Mouse (Mus musculus): ENCODE results near the gene Hist1h2bb. TPM values are rescaled to one million over a fixed set of nuclear protein-coding genes. Genes with fewer than 3 reads are reported as not detected.
A peak's percentile ranks its signal among the peaks of the same experiment; 100 is the strongest.
"Not testable (repeated sequence)": the region's sequence is repeated elsewhere in the genome, so short reads cannot be mapped to it uniquely, and the experiment has no call there.

The Hist1h2bb gene
- polyA plus RNA-seq, 1 experiment: 7.4 TPM

GRCm38 (mm10) chr13:23706771-23707170 is 39.8 kb upstream of the Hist1h2bb start:
- Histone ChIP-seq H3K4me3 (replicated peaks) (no peak overlapping the region), H3K4me1 (peaks cover 38% of the 10 kb centered on the region), H3K27me3 (replicated peaks) (peaks cover 37% of the 10 kb centered on the region), H3K36me3 (replicated peaks; ENCODE audit: low read length) (no peaks in the 10 kb centered on the region), H3K9me3 (no peaks in the 10 kb centered on the region)
- TF ChIP-seq FLI1 (IDR thresholded peaks at IDR 0.05; ENCODE audit: low read length): no peak
- TF ChIP-seq GATA1 (IDR thresholded peaks at IDR 0.05; ENCODE audit: borderline replicate concordance, low read length): no peak

GRCm38 (mm10) chr13:23708041-23708440 is 38.5 kb upstream of the Hist1h2bb start:
- Histone ChIP-seq H3K9me3 (no peaks in the 10 kb centered on the region), H3K27me3 (replicated peaks) (peaks cover 40% of the 10 kb centered on the region), H3K4me1 (peaks cover 38% of the 10 kb centered on the region)

GRCm38 (mm10) chr13:23708654-23709053 is 37.9 kb upstream of the Hist1h2bb start:
- no peak for TF ChIP-seq GATA1 (IDR thresholded peaks at IDR 0.05; ENCODE audit: borderline replicate concordance, low read length)
- TF ChIP-seq FLI1 (IDR thresholded peaks at IDR 0.05; ENCODE audit: low read length): no peak
- peaks cover 38% of the 10 kb centered on the region for H3K4me1 ChIP-seq

More at GRCm38 (mm10) chr13:23708041-23708440, 38.5 kb upstream of the Hist1h2bb start:
- no peak for TF ChIP-seq GATA1 (IDR thresholded peaks at IDR 0.05; ENCODE audit: borderline replicate concordance, low read length)
- no peak for TF ChIP-seq FLI1 (IDR thresholded peaks at IDR 0.05; ENCODE audit: low read length)
- Histone ChIP-seq H3K36me3 (replicated peaks; ENCODE audit: low read length) (no peaks in the 10 kb centered on the region), H3K4me3 (replicated peaks) (no peak overlapping the region)

GRCm38 (mm10) chr13:23709714-23710373 is 36.7 kb upstream of the Hist1h2bb start:
- TF ChIP-seq GATA1 (IDR thresholded peaks at IDR 0.05; ENCODE audit: borderline replicate concordance, low read length) (no peak), FLI1 (IDR thresholded peaks at IDR 0.05; ENCODE audit: low read length) (no peak)
- Histone ChIP-seq H3K4me3 (replicated peaks) (peak overlapping the region; percentile 93), H3K9me3 (no peaks in the 10 kb centered on the region)

More at GRCm38 (mm10) chr13:23708654-23709053, 37.9 kb upstream of the Hist1h2bb start:
- peaks cover 43% of the 10 kb centered on the region for H3K27me3 ChIP-seq (replicated peaks)
- H3K36me3 ChIP-seq (replicated peaks; ENCODE audit: low read length): no peaks in the 10 kb centered on the region
- no peak overlapping the region for H3K4me3 ChIP-seq (replicated peaks)
- no peaks in the 10 kb centered on the region for H3K9me3 ChIP-seq

GRCm38 (mm10) chr13:23710374-23711089 is 36.0 kb upstream of the Hist1h2bb start, which contains the start of gene Hfe:
Gene Hfe (minus strand): TSS chr13:23710854.
- Histone ChIP-seq H3K4me1 (peaks cover 37% of the 10 kb centered on the region), H3K9me3 (no peaks in the 10 kb centered on the region), H3K4me3 (replicated peaks) (peak within 1 kb of the TSS; percentile 93), H3K27me3 (replicated peaks) (peaks cover 48% of the 10 kb centered on the region), H3K36me3 (replicated peaks; ENCODE audit: low read length) (no peaks in the 10 kb centered on the region)
- TF ChIP-seq GATA1 (IDR thresholded peaks at IDR 0.05; ENCODE audit: borderline replicate concordance, low read length) (no peak), FLI1 (IDR thresholded peaks at IDR 0.05; ENCODE audit: low read length) (no peak)

More at GRCm38 (mm10) chr13:23709714-23710373, 36.7 kb upstream of the Hist1h2bb start:
- peaks cover 48% of the 10 kb centered on the region for H3K27me3 ChIP-seq (replicated peaks)
- no peaks in the 10 kb centered on the region for H3K36me3 ChIP-seq (replicated peaks; ENCODE audit: low read length)
- H3K4me1 ChIP-seq: peaks cover 38% of the 10 kb centered on the region

GRCm38 (mm10) chr13:23716261-23717042 is 30.1 kb upstream of the Hist1h2bb start:
- no peaks in the 10 kb centered on the region for H3K36me3 ChIP-seq (replicated peaks; ENCODE audit: low read length)
- H3K9me3 ChIP-seq: no peaks in the 10 kb centered on the region
- TF ChIP-seq FLI1 (IDR thresholded peaks at IDR 0.05; ENCODE audit: low read length) (no peak), GATA1 (IDR thresholded peaks at IDR 0.05; ENCODE audit: borderline replicate concordance, low read length) (no peak)
- H3K4me3 ChIP-seq (replicated peaks): no peak overlapping the region
- peaks cover 26% of the 10 kb centered on the region for H3K4me1 ChIP-seq
- peaks cover 14% of the 10 kb centered on the region for H3K27me3 ChIP-seq (replicated peaks)

- H3K36me3 ChIP-seq (replicated peaks; ENCODE audit: low read length): no peaks in the 10 kb centered on the region
- H3K9me3 ChIP-seq: no peaks in the 10 kb centered on the region
- TF ChIP-seq GATA1 (IDR thresholded peaks at IDR 0.05; ENCODE audit: borderline replicate concordance, low read length) (no peak), FLI1 (IDR thresholded peaks at IDR 0.05; ENCODE audit: low read length) (no peak)
- peaks cover 22% of the 10 kb centered on the region for H3K4me1 ChIP-seq
- H3K27me3 ChIP-seq (replicated peaks): peaks cover 8% of the 10 kb centered on the region
- no peak overlapping the region for H3K4me3 ChIP-seq (replicated peaks)
These were observed 29.4 kb upstream of the Hist1h2bb start for GRCm38 (mm10) chr13:23717176-23717575.

- H3K4me1 ChIP-seq: peaks cover 19% of the 10 kb centered on the region
- H3K36me3 ChIP-seq (replicated peaks; ENCODE audit: low read length); H3K4me3 ChIP-seq (replicated peaks); H3K9me3 ChIP-seq; H3K27me3 ChIP-seq (replicated peaks): not testable (repeated sequence)
These were observed 28.8 kb upstream of the Hist1h2bb start for GRCm38 (mm10) chr13:23717593-23718245.

- TF ChIP-seq FLI1 (IDR thresholded peaks at IDR 0.05; ENCODE audit: low read length) (no peak), GATA1 (IDR thresholded peaks at IDR 0.05; ENCODE audit: borderline replicate concordance, low read length) (no peak)
- H3K27me3 ChIP-seq (replicated peaks): peaks cover 2% of the 10 kb centered on the region
These were observed 22.3 kb upstream of the Hist1h2bb start for GRCm38 (mm10) chr13:23724239-23724638.

More at GRCm38 (mm10) chr13:23724239-23724638, 22.3 kb upstream of the Hist1h2bb start:
- Histone ChIP-seq H3K4me1 (peaks cover 19% of the 10 kb centered on the region), H3K9me3 (no peaks in the 10 kb centered on the region), H3K4me3 (replicated peaks) (no peak overlapping the region), H3K36me3 (replicated peaks; ENCODE audit: low read length) (no peaks in the 10 kb centered on the region)

All from megakaryocyte, embryonic 14.5 days (primary cell).